Mouse (Mus musculus) retina, postnatal 7 days (tissue): ENCODE results near the gene Sgpp1.
"Not testable (repeated sequence)": the region's sequence is repeated elsewhere in the genome, so short reads cannot be mapped to it uniquely, and the experiment has no call there.

Source experiments
- DNase-seq: peaks from one replicate; pipeline ENCODE4 v3.0.0-alpha.2; 2012; ENCODE audit warnings: low read depth, low spot score

Gene Sgpp1

DNA sequence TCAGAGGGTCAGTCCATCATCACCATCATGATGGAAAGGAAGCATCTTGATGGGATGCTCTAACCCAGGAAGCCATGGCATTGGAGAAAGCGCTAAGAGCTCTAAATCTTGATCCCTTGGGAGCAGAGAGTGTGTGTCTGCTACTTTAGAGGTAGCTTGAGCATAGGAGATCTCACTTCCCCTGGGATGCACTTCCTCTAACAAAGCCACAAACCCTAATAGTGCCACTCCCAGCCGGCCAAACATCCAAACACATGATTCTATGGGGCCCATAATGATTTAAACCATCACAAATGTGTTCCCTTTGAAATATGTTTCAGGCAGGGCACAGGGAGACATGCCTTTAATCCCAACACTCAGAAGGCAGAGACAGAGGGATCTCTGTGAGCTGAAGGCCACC, 46.5 kb downstream of the Sgpp1 start:
- DNase-seq = no peak

- no peak for DNase-seq
Observed at GRCm38 (mm10) chr12:75687314-75687713, 48.2 kb downstream of the Sgpp1 start.

DNA sequence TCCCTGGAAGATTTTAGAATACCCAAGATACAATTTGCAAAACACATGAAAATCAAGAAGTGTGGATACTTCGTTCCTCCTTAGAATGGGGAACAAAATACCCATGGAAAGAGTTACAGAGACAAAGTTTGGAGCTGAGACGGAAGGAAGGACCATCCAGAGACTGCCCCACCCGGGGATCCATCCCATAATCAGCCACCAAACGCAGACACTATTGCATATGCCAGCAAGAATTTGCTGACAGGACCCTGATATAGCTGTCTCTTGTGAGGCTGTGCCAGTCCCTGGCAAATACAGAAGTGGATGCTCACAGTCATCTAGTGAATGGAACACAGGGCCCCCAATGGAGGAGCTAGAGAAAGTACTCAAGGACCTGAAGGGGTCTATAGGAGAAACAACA, 51.5 kb downstream of the Sgpp1 start:
- not testable (repeated sequence) for DNase-seq

DNA sequence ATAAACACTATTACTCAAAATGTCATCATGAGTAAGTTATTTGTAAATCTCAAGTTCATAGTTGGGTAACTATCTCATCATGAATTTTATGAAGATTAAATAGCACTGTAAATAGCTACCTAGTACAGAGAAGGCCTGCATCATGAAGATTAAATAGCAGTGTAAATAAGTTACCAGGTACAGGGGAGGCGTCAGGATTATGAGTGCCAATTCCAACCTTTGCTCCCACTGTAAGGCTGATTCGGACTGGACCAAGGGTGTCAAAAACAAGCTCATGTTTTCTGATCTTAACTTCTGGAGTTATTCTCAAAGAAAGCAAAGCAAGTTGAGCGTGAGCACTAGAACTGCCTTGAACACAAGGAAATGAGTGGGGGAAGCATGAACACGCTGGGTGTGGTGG, 51.9 kb downstream of the Sgpp1 start:
- DNase-seq = no peak

DNA sequence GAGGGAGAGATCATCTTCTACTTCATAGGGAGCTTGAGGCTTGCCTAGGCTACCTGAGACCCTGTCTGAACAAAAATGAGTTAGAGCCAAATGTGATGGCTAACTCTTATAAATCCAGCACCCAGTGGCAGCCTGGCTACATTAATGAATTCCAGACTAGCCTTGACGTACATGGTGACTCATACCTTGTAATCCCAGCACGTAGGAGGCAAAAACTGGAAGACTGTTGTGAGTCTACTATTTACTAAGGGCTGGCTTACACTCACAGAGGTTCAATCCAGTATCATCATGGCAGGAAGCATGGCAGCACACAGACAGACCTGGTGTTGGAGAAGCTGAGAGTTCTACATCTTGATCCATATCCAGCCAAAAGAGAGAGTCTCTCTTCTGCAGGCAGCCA, 52.7 kb downstream of the Sgpp1 start:
- no peak for DNase-seq

DNA sequence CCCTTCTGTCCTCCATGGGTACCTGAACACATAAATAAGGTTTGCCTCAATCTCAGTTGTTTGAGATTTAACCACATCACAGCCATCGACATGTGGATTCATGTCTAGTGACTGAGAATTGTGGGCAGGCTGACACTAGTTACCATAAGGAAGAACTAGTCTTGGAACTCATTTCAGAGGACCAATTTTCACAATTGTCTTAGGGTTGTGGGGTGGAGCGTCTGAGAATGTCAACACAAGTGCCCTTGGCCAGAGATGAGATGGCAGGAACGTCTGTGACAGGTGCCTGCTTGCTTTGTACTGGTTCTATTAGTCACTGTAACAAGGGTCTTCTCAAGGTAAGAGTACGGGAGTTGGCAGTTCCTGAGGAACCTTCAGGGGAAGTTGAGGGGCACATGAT, 54.4 kb downstream of the Sgpp1 start:
- no peak for DNase-seq

GRCm38 (mm10) chr12:75678393-75678792, 57.1 kb downstream of the Sgpp1 start:
- DNase-seq = no peak

- no peak for DNase-seq
Observed at GRCm38 (mm10) chr12:75672630-75673029, 62.9 kb downstream of the Sgpp1 start.

DNA sequence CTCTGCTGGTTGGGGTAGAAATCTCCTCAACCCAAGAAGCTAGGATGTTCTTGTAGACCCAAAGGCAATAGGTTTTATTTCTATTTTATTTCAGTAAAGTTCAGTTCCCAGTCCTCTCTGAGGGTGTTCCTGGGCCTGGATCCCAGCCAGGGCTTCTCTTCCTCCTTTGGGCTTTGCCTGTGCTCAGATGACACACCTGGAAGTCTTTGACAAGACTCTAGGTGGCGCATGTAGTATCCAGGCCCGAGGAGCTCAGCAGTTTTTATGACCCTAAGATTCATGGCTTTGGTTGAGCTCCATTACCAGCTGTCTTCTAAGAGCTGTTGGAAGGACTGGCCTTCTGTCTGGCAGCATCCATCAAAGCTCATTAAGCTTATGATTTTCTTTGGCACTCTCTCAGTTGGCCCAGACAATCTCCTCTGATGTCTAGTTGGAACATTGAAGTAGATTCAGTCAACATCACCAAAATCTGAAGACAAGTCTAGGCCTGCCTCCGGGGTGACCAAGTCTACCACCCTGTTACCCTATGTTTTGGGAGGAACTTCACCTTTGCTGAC, 63.7 kb downstream of the Sgpp1 start:
- DNase-seq = no peak

GRCm38 (mm10) chr12:75670611-75671010, 64.9 kb downstream of the Sgpp1 start:
- no peak for DNase-seq

GRCm38 (mm10) chr12:75669258-75670106, 66.0 kb downstream of the Sgpp1 start, which contains the start of gene Wdr89:
TSS of gene Wdr89 (minus strand) at chr12:75669537.
- DNase-seq = peak; percentile 99

- DNase-seq = no peak
Observed at GRCm38 (mm10) chr12:75668916-75669257, 66.6 kb downstream of the Sgpp1 start.

GRCm38 (mm10) chr12:75668221-75668620, 67.3 kb downstream of the Sgpp1 start:
- DNase-seq = no peak

GRCm38 (mm10) chr12:75666939-75667338, 68.6 kb downstream of the Sgpp1 start:
- DNase-seq = no peak

GRCm38 (mm10) chr12:75664516-75664810, 71.1 kb downstream of the Sgpp1 start:
- DNase-seq = peak; percentile 54
